Mouse (Mus musculus) gastrocnemius, postnatal 4 days (tissue): ENCODE data around the gene Pigz. TPM values are rescaled to one million over a fixed set of nuclear protein-coding genes. Genes with fewer than 3 reads are reported as not detected.

Source experiments
- DNase-seq, 2 experiments: peaks; one replicate each; pipeline ENCODE4 v3.0.0; 2021 to 2022; ENCODE audit warnings: low spot score in 2 of 2, mixed read lengths in 2 of 2
- long read RNA-seq, 2 experiments: library from polyadenylated mRNA; stranded (forward); transcript quantifications; one replicate each; pipeline ENCODE4 v2.0.0; 2021
- total RNA-seq, 2 experiments: library from RNA; stranded (reverse); gene quantifications; 2 replicates each; pipeline ENCODE4 v1.2.3; 2021

Pigz gene
- total RNA-seq, result 1 to 10 TPM; 6.4 to 7.9 TPM
- long read RNA-seq, experiment 1, transcript Pigz-201 (3 exons, 2,184 nt), result major isoform, 5 of 8 reads
- long read RNA-seq, experiment 1, partial matches to known transcripts, result 0 of 8 reads
- long read RNA-seq, experiment 1, other reads (novel, unspliced or antisense), result 1 of 8 reads
- long read RNA-seq, experiment 2, partial matches to known transcripts, result 0 of 11 reads
- long read RNA-seq, experiment 2, other reads (novel, unspliced or antisense), result 6 of 11 reads

GRCm38 (mm10) chr16:31933751-31934549 lies at the start of gene Pigz:
Pigz (plus strand) TSS chr16:31933851.
- DNase-seq, result peak; percentile 60 to 79

- no peak for DNase-seq
Observed at GRCm38 (mm10) chr16:31883902-31884301, 49.7 kb upstream of the Pigz start.

- no peak for DNase-seq
Observed at GRCm38 (mm10) chr16:31890907-31891306, 42.7 kb upstream of the Pigz start.

GRCm38 (mm10) chr16:31893396-31894141 lies 40.1 kb upstream of the Pigz start:
- no peak for DNase-seq

GRCm38 (mm10) chr16:31896971-31897774 lies 36.5 kb upstream of the Pigz start:
- DNase-seq, result peak in 1 of 2 experiments; percentile 34

- DNase-seq, result no peak
Observed at GRCm38 (mm10) chr16:31898546-31899326, 34.9 kb upstream of the Pigz start.

- DNase-seq, result no peak
Observed at GRCm38 (mm10) chr16:31901886-31902285, 31.8 kb upstream of the Pigz start.

- DNase-seq, result no peak
Observed at GRCm38 (mm10) chr16:31903239-31903638, 30.4 kb upstream of the Pigz start.

- no peak for DNase-seq
Observed at GRCm38 (mm10) chr16:31905331-31905730, 28.3 kb upstream of the Pigz start.

GRCm38 (mm10) chr16:31905891-31906825 lies 27.5 kb upstream of the Pigz start:
- no peak for DNase-seq

GRCm38 (mm10) chr16:31906896-31907295 lies 26.8 kb upstream of the Pigz start:
- peak in 1 of 2 experiments; percentile 52 for DNase-seq

- no peak for DNase-seq
Observed at GRCm38 (mm10) chr16:31908959-31909358, 24.7 kb upstream of the Pigz start.

- no peak for DNase-seq
Observed at GRCm38 (mm10) chr16:31910281-31910847, 23.3 kb upstream of the Pigz start.

GRCm38 (mm10) chr16:31917776-31918175 lies 15.9 kb upstream of the Pigz start:
- no peak for DNase-seq

- DNase-seq, result peak; percentile 45 to 72
Observed at GRCm38 (mm10) chr16:31918248-31918724, 15.4 kb upstream of the Pigz start.

GRCm38 (mm10) chr16:31924368-31924767 lies 9.3 kb upstream of the Pigz start:
- no peak for DNase-seq

GRCm38 (mm10) chr16:31926091-31926490 lies 7.6 kb upstream of the Pigz start:
- DNase-seq, result no peak

- DNase-seq, result no peak
Observed at GRCm38 (mm10) chr16:31926547-31927182, 7.0 kb upstream of the Pigz start.
